Comparison of ENCODE assay signal across 8 mouse cellular contexts in genomic region chr8:70329835-70330740, GRCm38 (mm10). TPM values are rescaled to one million over a fixed set of nuclear protein-coding genes. Genes with fewer than 3 reads are reported as not detected.
DNase-seq lines count a peak whose midpoint lies in the region; ATAC-seq lines count a peak whose summit lies in the region.
"Had no signal": no experiment of that assay in that cellular context is flagged by ENCODE, and none has a peak within 500 bp of the region (broad histone marks: within the 10 kb centered on the region; RNA-seq: fewer than 3 reads in every experiment).

No protein-coding gene starts in this region.

- H3K9ac ChIP-seq in lung, embryonic 16.5 days (ENCODE audit: low read length) = peak overlapping the region; percentile 47; the same call in 1 of the 2 replicates
- H3K9ac ChIP-seq in forebrain, embryonic 12.5 days = peak overlapping the region; percentile 45
- peak overlapping the region; percentile 50; the same call in 1 of the 2 replicates for H3K9ac ChIP-seq in limb, embryonic 12.5 days (replicated peaks)
- H3K9ac ChIP-seq in stomach, embryonic 14.5 days (replicated peaks; ENCODE audit: low read depth, low read length) = no peak overlapping the region; the same call in none of the 2 replicates

- peak overlapping the region; percentile 12 for H3K4me3 ChIP-seq in lung, embryonic 16.5 days (ENCODE audit: low read length)
- H3K4me3 ChIP-seq in forebrain, embryonic 12.5 days (replicated peaks) = peak overlapping the region; percentile 10
- H3K4me3 ChIP-seq in limb, embryonic 12.5 days (replicated peaks) = peak overlapping the region; percentile 23
- peak overlapping the region; percentile 8; the same call in 1 of the 2 replicates for H3K4me3 ChIP-seq in stomach, embryonic 14.5 days (ENCODE audit: low read depth, low read length)

- 10% methylated on average over 45 of the region's 45 CpGs for WGBS in lung, embryonic 16.5 days
- WGBS in forebrain, embryonic 12.5 days = 7% methylated on average over 45 of the region's 45 CpGs
- WGBS in limb, embryonic 12.5 days = 5% methylated on average over 45 of the region's 45 CpGs
- 12% methylated on average over 45 of the region's 45 CpGs for WGBS in stomach, embryonic 14.5 days

- no peak overlapping the region for H3K27ac ChIP-seq in lung, embryonic 16.5 days (ENCODE audit: low read length)
- H3K27ac ChIP-seq in forebrain, embryonic 12.5 days = 0 out of 2 replicates have a peak overlapping the region, but pooled peaks have one; percentile 25
- H3K27ac ChIP-seq in limb, embryonic 12.5 days = 0 out of 2 replicates have a peak overlapping the region, but pooled peaks have one; percentile 41
- H3K27ac ChIP-seq in stomach, embryonic 14.5 days (ENCODE audit: low read length) = no peak overlapping the region

- H3K27me3 ChIP-seq in lung, embryonic 16.5 days (ENCODE audit: control insufficient read depth, insufficient read depth, low read depth, low read length) = peaks cover 2% of the 10 kb centered on the region; the same call in 1 of the 2 replicates
- peaks cover 27% of the 10 kb centered on the region for H3K27me3 ChIP-seq in forebrain, embryonic 12.5 days
- H3K27me3 ChIP-seq in limb, embryonic 12.5 days = peaks cover 24% of the 10 kb centered on the region
- H3K27me3 ChIP-seq in stomach, embryonic 14.5 days (ENCODE audit: control insufficient read depth, insufficient read depth, low read length) = no peaks in the 10 kb centered on the region

- H3K4me1 ChIP-seq in lung, embryonic 16.5 days (replicated peaks; ENCODE audit: control insufficient read depth, insufficient read depth, low read length) = peaks cover 19% of the 10 kb centered on the region
- peaks cover 33% of the 10 kb centered on the region for H3K4me1 ChIP-seq in forebrain, embryonic 12.5 days
- peaks cover 34% of the 10 kb centered on the region for H3K4me1 ChIP-seq in limb, embryonic 12.5 days (replicated peaks)
- H3K4me1 ChIP-seq in stomach, embryonic 14.5 days (ENCODE audit: control insufficient read depth, insufficient read depth, low read length) = peaks cover 13% of the 10 kb centered on the region

- DNase-seq in lung, adult 18-20 months = no peak
- no peak for DNase-seq in ovary, postnatal 10 days (ENCODE audit: low spot score)
- no peak for DNase-seq in urinary bladder, postnatal 36 days (ENCODE audit: low spot score in 2 of 2)

- peak overlapping the region; percentile 39 for H3K4me2 ChIP-seq in lung, embryonic 16.5 days (ENCODE audit: low read depth, low read length)
- H3K4me2 ChIP-seq in forebrain, embryonic 12.5 days = peak overlapping the region; percentile 31
- H3K4me2 ChIP-seq in limb, embryonic 12.5 days = peak overlapping the region; percentile 52
- peak overlapping the region; percentile 32; the same call in 1 of the 2 replicates for H3K4me2 ChIP-seq in stomach, embryonic 14.5 days (replicated peaks; ENCODE audit: low read depth, low read length)

- H3K9me3 ChIP-seq in lung, embryonic 16.5 days (ENCODE audit: control insufficient read depth, low read length) = no peaks in the 10 kb centered on the region
- H3K9me3 ChIP-seq in forebrain, embryonic 12.5 days = no peaks in the 10 kb centered on the region
- H3K9me3 ChIP-seq in limb, embryonic 12.5 days = no peaks in the 10 kb centered on the region
- no peaks in the 10 kb centered on the region for H3K9me3 ChIP-seq in stomach, embryonic 14.5 days (ENCODE audit: control insufficient read depth, low read depth, low read length)

- peak; percentile 47 for ATAC-seq in lung, embryonic 16.5 days (ENCODE audit: low read depth)
- peak; percentile 33 for ATAC-seq in forebrain, embryonic 12.5 days (ENCODE audit: low FRiP score)
- peak; percentile 30 for ATAC-seq in limb, embryonic 12.5 days (ENCODE audit: insufficient number of reproducible peaks, insufficient read depth, low FRiP score, low TSS enrichment, low read depth)
- ATAC-seq in stomach, embryonic 14.5 days (ENCODE audit: insufficient number of reproducible peaks, insufficient read depth, low FRiP score, low read depth) = no peak

- H3K36me3 ChIP-seq in lung, embryonic 16.5 days (ENCODE audit: control insufficient read depth, insufficient read depth, low read length) = peaks cover 36% of the 10 kb centered on the region
- peaks cover 65% of the 10 kb centered on the region for H3K36me3 ChIP-seq in forebrain, embryonic 12.5 days (replicated peaks)
- H3K36me3 ChIP-seq in limb, embryonic 12.5 days = peaks cover 56% of the 10 kb centered on the region
- H3K36me3 ChIP-seq in stomach, embryonic 14.5 days (ENCODE audit: control insufficient read depth, insufficient read depth, low read length) = peaks cover 39% of the 10 kb centered on the region

RNA-seq across cellular contexts. Expression of gene Gdf1, which starts 0.5 kb away (rescaled TPM):
- polyA plus RNA-seq in lung, embryonic 16.5 days (2015; fragmentation: Nextera tagmentation; extraction: Ambion mirVana) = 0.40 and 1.4 TPM in 2 replicates
- polyA plus RNA-seq in forebrain, embryonic 12.5 days (2016; fragmentation: Nextera tagmentation; extraction: Ambion mirVana) = 1.8 and 4.2 TPM in 2 replicates
- 3.7 and 4.2 TPM in 2 replicates for polyA plus RNA-seq in limb, embryonic 12.5 days (2016; fragmentation: Nextera tagmentation; extraction: Ambion mirVana)
- 0.35 and 1.6 TPM in 2 replicates for polyA plus RNA-seq in stomach, embryonic 14.5 days (2014; fragmentation: Nextera tagmentation; extraction: Ambion mirVana)
- polyA plus RNA-seq: liver, adult 2 months had no signal

RNA-seq across cellular contexts. Expression of gene Cers1, which starts 14.5 kb away (rescaled TPM):
- polyA plus RNA-seq in lung, embryonic 16.5 days (2015; fragmentation: Nextera tagmentation; extraction: Ambion mirVana) = 2.4 and 3.0 TPM in 2 replicates
- 14.9 and 16.2 TPM in 2 replicates for polyA plus RNA-seq in forebrain, embryonic 12.5 days (2016; fragmentation: Nextera tagmentation; extraction: Ambion mirVana)
- polyA plus RNA-seq in limb, embryonic 12.5 days (2016; fragmentation: Nextera tagmentation; extraction: Ambion mirVana) = 7.9 and 8.8 TPM in 2 replicates
- 5.4 and 5.7 TPM in 2 replicates for polyA plus RNA-seq in stomach, embryonic 14.5 days (2014; fragmentation: Nextera tagmentation; extraction: Ambion mirVana)

RNA-seq across cellular contexts. Expression of gene Upf1, which starts 23.0 kb away (rescaled TPM):
- polyA plus RNA-seq in lung, embryonic 16.5 days (2015; fragmentation: Nextera tagmentation; extraction: Ambion mirVana) = 8.7 and 10.5 TPM in 2 replicates
- polyA plus RNA-seq in forebrain, embryonic 12.5 days (2016; fragmentation: Nextera tagmentation; extraction: Ambion mirVana) = 26.9 and 29.5 TPM in 2 replicates
- 32.5 and 34.3 TPM in 2 replicates for polyA plus RNA-seq in limb, embryonic 12.5 days (2016; fragmentation: Nextera tagmentation; extraction: Ambion mirVana)
- polyA plus RNA-seq in stomach, embryonic 14.5 days (2014; fragmentation: Nextera tagmentation; extraction: Ambion mirVana) = 17.0 and 17.1 TPM in 2 replicates

RNA-seq across cellular contexts. Expression of gene Cope, which starts 27.8 kb away (rescaled TPM):
- polyA plus RNA-seq in lung, embryonic 16.5 days (2015; fragmentation: Nextera tagmentation; extraction: Ambion mirVana) = 325 and 349 TPM in 2 replicates
- 217 and 229 TPM in 2 replicates for polyA plus RNA-seq in forebrain, embryonic 12.5 days (2016; fragmentation: Nextera tagmentation; extraction: Ambion mirVana)
- polyA plus RNA-seq in limb, embryonic 12.5 days (2016; fragmentation: Nextera tagmentation; extraction: Ambion mirVana) = 269 and 288 TPM in 2 replicates
- polyA plus RNA-seq in stomach, embryonic 14.5 days (2014; fragmentation: Nextera tagmentation; extraction: Ambion mirVana) = 320 and 341 TPM in 2 replicates

RNA-seq across cellular contexts. Expression of gene Ddx49, which starts 27.8 kb away (rescaled TPM):
- 39.6 and 44.8 TPM in 2 replicates for polyA plus RNA-seq in lung, embryonic 16.5 days (2015; fragmentation: Nextera tagmentation; extraction: Ambion mirVana)
- polyA plus RNA-seq in forebrain, embryonic 12.5 days (2016; fragmentation: Nextera tagmentation; extraction: Ambion mirVana) = 54.0 and 54.2 TPM in 2 replicates
- 52.0 and 54.9 TPM in 2 replicates for polyA plus RNA-seq in limb, embryonic 12.5 days (2016; fragmentation: Nextera tagmentation; extraction: Ambion mirVana)
- polyA plus RNA-seq in stomach, embryonic 14.5 days (2014; fragmentation: Nextera tagmentation; extraction: Ambion mirVana) = 44.3 and 45.0 TPM in 2 replicates

Comparison
In these comparisons a context has a peak if more than half of its experiments do, and no peak if none do; other contexts are left out.
1. H3K27ac ChIP-seq: peak in forebrain, embryonic 12.5 days (single experiment) and limb, embryonic 12.5 days (single experiment); none in lung, embryonic 16.5 days (single experiment) and stomach, embryonic 14.5 days (single experiment).
2. Peak in every context shown above with its lines, with median percentiles within 50 percentile points of each other: H3K4me2 ChIP-seq and H3K4me3 ChIP-seq.